Comparison of ENCODE assay signal across 11 mouse cellular contexts in the genomic region with DNA sequence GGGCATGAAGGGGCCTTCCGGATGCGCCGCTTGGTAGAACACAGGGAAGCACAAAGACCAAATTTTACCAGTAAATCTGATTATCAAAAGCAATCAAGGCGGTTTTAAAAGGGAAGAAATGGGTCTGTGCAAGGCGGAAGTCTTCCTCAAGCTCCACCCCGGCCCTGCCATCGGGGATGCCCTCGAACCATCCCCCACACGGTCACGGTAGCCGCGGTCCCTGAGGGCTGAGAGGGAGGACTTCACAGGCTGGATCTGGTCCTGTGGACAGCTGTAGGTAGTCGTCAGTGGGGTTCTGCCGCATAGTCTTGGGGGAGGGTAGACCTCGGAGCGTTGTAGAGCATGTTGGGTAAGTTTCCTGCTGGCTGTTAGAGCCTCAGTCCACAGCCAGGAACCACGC.
DNase-seq lines count a peak whose midpoint lies in the region; ATAC-seq lines count a peak whose summit lies in the region.
"Had no signal": no experiment of that assay in that cellular context is flagged by ENCODE, and none has a peak within 500 bp of the region (broad histone marks: within the 10 kb centered on the region; RNA-seq: fewer than 3 reads in every experiment).

No protein-coding gene starts in this region.

- no peaks in the 10 kb centered on the region for H3K27me3 ChIP-seq in embryonic facial prominence, embryonic 14.5 days (replicated peaks; ENCODE audit: control insufficient read depth, insufficient read depth, low read length)
- H3K27me3 ChIP-seq in intestine, embryonic 15.5 days (replicated peaks) = no peaks in the 10 kb centered on the region
- H3K27me3 ChIP-seq: stomach, embryonic 15.5 days had no signal

- peaks cover 17% of the 10 kb centered on the region for H3K4me1 ChIP-seq in embryonic facial prominence, embryonic 14.5 days (ENCODE audit: control insufficient read depth, insufficient read depth, low read length)
- H3K4me1 ChIP-seq in intestine, embryonic 15.5 days (replicated peaks) = peaks cover 20% of the 10 kb centered on the region

- peak overlapping the region; percentile 20; the same call in 1 of the 2 replicates for H3K4me3 ChIP-seq in embryonic facial prominence, embryonic 14.5 days (ENCODE audit: low read depth, low read length)
- H3K4me3 ChIP-seq in intestine, embryonic 15.5 days (replicated peaks) = no peak overlapping the region
- H3K4me3 ChIP-seq: liver, embryonic 15.5 days; stomach, embryonic 15.5 days had no signal

- WGBS in embryonic facial prominence, embryonic 14.5 days = 32% methylated on average over 17 of the region's 17 CpGs
- WGBS in intestine, embryonic 15.5 days = 46% methylated on average over 17 of the region's 17 CpGs

- no peak overlapping the region for H3K27ac ChIP-seq in embryonic facial prominence, embryonic 14.5 days (replicated peaks; ENCODE audit: low read depth, low read length)
- no peak overlapping the region for H3K27ac ChIP-seq in intestine, embryonic 15.5 days
- H3K27ac ChIP-seq: liver, embryonic 15.5 days; stomach, embryonic 15.5 days had no signal

- DNase-seq in retina, postnatal 1 day = peak; percentile 35
- DNase-seq in retina, embryonic 14.5 days (ENCODE audit: low spot score) = no peak
- peak; percentile 28 for DNase-seq in embryonic facial prominence, embryonic 14.5 days (ENCODE audit: low spot score)
- DNase-seq in adrenal gland, adult 2 months = no peak
- no peak for DNase-seq in gastrocnemius, postnatal 4 days (ENCODE audit: low spot score in 2 of 2)
- no peak for DNase-seq in spleen, postnatal 4 days (ENCODE audit: low spot score in 2 of 2)
- DNase-seq in testis, postnatal 14 days (ENCODE audit: low spot score) = no peak
- DNase-seq: cerebellum, adult 2 months had no signal

- no peak overlapping the region for H3K9ac ChIP-seq in embryonic facial prominence, embryonic 14.5 days (ENCODE audit: low read depth, low read length)
- H3K9ac ChIP-seq in intestine, embryonic 15.5 days = no peak overlapping the region
- H3K9ac ChIP-seq: liver, embryonic 15.5 days; stomach, embryonic 15.5 days had no signal

- no peak for ATAC-seq in embryonic facial prominence, embryonic 14.5 days (ENCODE audit: low read depth)
- ATAC-seq in intestine, embryonic 15.5 days = no peak

- H3K4me2 ChIP-seq in embryonic facial prominence, embryonic 14.5 days (ENCODE audit: low read depth, low read length) = peak overlapping the region; percentile 38
- peak overlapping the region; percentile 24; the same call in 1 of the 2 replicates for H3K4me2 ChIP-seq in intestine, embryonic 15.5 days (replicated peaks)
- H3K4me2 ChIP-seq: liver, embryonic 15.5 days; stomach, embryonic 15.5 days had no signal

- H3K9me3 ChIP-seq in embryonic facial prominence, embryonic 14.5 days (ENCODE audit: control insufficient read depth, low read length) = no peaks in the 10 kb centered on the region
- H3K9me3 ChIP-seq in intestine, embryonic 15.5 days = no peaks in the 10 kb centered on the region
- H3K9me3 ChIP-seq: liver, embryonic 15.5 days; stomach, embryonic 15.5 days had no signal

- H3K36me3 ChIP-seq in embryonic facial prominence, embryonic 14.5 days (ENCODE audit: control insufficient read depth, insufficient read depth, low read length) = no peaks in the 10 kb centered on the region
- no peaks in the 10 kb centered on the region for H3K36me3 ChIP-seq in intestine, embryonic 15.5 days
- H3K36me3 ChIP-seq: liver, embryonic 15.5 days; stomach, embryonic 15.5 days had no signal

Comparison
In these comparisons a context has a peak if more than half of its experiments do, and no peak if none do; other contexts are left out.
1. DNase-seq: peak in retina, postnatal 1 day (single experiment) and embryonic facial prominence, embryonic 14.5 days (single experiment); none in retina, embryonic 14.5 days (single experiment), adrenal gland, adult 2 months (single experiment), gastrocnemius, postnatal 4 days (0 of 2), spleen, postnatal 4 days (0 of 2) and testis, postnatal 14 days (single experiment).